Mouse (Mus musculus) forebrain, embryonic 16.5 days (tissue): ENCODE measurements around the gene Faf2. TPM values are rescaled to one million over a fixed set of nuclear protein-coding genes. Genes with fewer than 3 reads are reported as not detected.

Experiments
- ATAC-seq: fragments of 200-750 bp; cut with Nextera tagmentation; 2 replicates; pipeline ENCODE4 v1.8.0; 2017; ENCODE audit warnings: mild to moderate bottlenecking, moderate library complexity
- H3K27ac ChIP-seq: fragments of 300-500 bp; sonication (generic); 2 replicates; pipeline ENCODE4 v1.5.1; 2014; ENCODE audit warnings: low read length, control low read depth
- H3K27me3 ChIP-seq: fragments of 300-500 bp; sonication (generic); replicated peaks from 2 replicates; pipeline ENCODE4 v1.6.1; 2014; ENCODE audit warnings: low read length; ENCODE audit not compliant: control insufficient read depth, insufficient read depth
- H3K36me3 ChIP-seq: fragments of 300-500 bp; sonication (generic); 2 replicates; pipeline ENCODE4 v1.6.1; 2014; ENCODE audit not compliant: control insufficient read depth, insufficient read depth
- H3K4me1 ChIP-seq: fragments of 300-500 bp; sonication (generic); replicated peaks from 2 replicates; pipeline ENCODE4 v1.6.1; 2014; ENCODE audit warnings: low read length; ENCODE audit not compliant: control insufficient read depth, insufficient read depth
- H3K4me2 ChIP-seq: fragments of 300-500 bp; sonication (generic); 2 replicates; pipeline ENCODE4 v1.6.1; 2014; ENCODE audit warnings: mild to moderate bottlenecking, low read length, control low read depth
- H3K4me3 ChIP-seq: fragments of 300-500 bp; sonication (generic); replicated peaks from 2 replicates; pipeline ENCODE4 v1.5.1; 2014; ENCODE audit warnings: mild to moderate bottlenecking, low read length, control low read depth
- H3K9ac ChIP-seq: fragments of 300-500 bp; sonication (generic); replicated peaks from 2 replicates; pipeline ENCODE4 v1.6.1; 2014; ENCODE audit warnings: low read depth, low read length, control low read depth
- H3K9me3 ChIP-seq: fragments of 300-500 bp; sonication (generic); 2 replicates; pipeline ENCODE4 v1.6.1; 2016; ENCODE audit warnings: low read length; ENCODE audit not compliant: control insufficient read depth
- WGBS: fragments of 180-500 bp; shearing (Covaris S2); extraction: QIAGEN DNeasy Blood & Tissue Kit; methylation state at CpG from one replicate; pipeline ENCODE4 v1.1.7; 2014; 5-methylcytosine and 5-hydroxymethylcytosine counted together
- polyA plus RNA-seq: library from polyadenylated mRNA; unstranded; fragments of >200 nt; fragmentation: Nextera tagmentation; extraction: Ambion mirVana; gene quantifications from 2 replicates; pipeline ENCODE4 v1.2.1, GENCODE M21; 2015

Gene Faf2
- polyA plus RNA-seq, 1 experiment from 2014 or later = 62.9 TPM

DNA sequence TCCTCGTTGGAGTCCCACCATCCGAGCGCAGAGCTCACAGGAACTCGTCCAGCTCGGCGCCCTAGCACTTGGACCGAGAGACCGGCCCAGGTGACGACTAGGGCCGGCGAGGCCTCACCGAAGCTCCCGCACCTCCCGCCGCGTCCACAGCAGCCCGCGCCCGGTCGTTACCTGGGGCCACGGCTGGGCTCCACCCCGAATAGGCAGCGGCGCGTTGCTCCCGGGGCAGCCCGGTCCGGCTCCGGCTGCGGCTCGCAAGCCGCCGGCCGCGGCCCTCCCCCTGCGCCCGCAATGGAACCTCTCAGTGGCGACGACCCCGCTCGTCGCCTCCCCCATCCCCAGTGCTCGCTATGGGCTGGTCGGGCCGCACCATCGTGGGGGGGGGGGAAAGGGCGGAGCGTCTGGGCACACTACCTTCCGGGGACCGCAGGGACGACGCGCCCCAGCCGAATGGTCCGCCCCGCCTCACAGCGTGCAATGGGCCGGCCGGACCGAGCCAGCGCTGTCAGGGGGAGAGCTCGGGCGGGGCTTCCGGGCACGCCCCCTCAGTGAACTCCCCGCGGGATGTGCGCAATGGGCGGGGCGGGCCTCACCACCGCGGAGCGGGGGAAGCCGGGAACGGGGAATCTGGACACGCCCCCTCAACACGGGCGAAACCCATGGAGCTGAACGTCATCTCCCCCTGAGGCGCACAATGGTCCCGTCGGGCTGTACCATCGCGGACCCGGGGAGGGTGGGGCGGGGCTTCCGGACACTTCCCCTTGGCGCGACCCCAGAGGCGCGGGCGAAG, 72.2 kb downstream of the Faf2 start, which contains the start of gene Rnf44:
TSS of gene Rnf44 (minus strand) at position 350 of the 790 bp plus-strand sequence.
- Histone ChIP-seq H3K9me3 (no peaks in the 10 kb centered on the region), H3K4me2 (peak within 1 kb of the TSS; percentile 79), H3K27me3 (no peaks in the 10 kb centered on the region), H3K27ac (peak within 1 kb of the TSS; percentile 91), H3K4me1 (peaks cover 24% of the 10 kb centered on the region), H3K4me3 (peak within 1 kb of the TSS; percentile 93), H3K9ac (peak within 1 kb of the TSS; percentile 91), H3K36me3 (no peaks in the 10 kb centered on the region)
- peak; percentile 96 for ATAC-seq
- under 1% methylated on average over 91 of the region's 92 CpGs for WGBS

DNA sequence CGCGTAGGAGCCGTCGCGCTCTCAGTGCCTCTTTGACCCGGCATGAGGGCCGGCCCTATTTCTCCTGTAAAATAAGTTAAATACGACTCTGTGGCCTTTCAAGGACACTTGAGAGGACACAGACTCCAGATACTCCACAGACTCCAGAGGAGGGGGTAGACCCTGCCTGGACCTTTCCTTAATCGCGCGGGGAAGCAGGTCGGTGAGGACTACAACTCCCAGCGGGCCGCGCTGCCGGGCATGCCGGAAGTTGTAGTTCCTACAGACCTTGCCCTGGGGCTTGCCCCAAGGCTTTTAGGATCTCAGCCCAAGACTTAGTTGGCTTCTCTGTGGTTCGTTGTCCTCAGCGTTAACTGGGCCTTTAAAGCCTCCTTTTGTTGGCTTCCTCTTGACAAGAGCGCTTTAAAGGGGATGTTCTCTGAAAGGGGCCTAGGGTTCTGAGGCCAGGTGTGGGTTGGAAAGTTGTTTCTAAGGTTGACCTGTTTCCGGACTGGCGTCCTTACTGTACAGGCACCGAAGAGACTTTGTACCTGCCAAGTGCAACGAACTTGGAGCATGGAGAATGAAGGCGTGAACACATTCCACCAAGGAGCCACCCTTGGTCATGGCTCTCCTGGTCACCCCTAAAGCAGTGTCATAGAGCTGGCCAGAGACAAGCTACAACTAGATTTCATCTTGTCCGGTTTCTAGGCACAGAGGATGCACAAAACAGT, 72.9 kb downstream of the Faf2 start:
- Histone ChIP-seq H3K36me3 (no peaks in the 10 kb centered on the region), H3K27me3 (no peaks in the 10 kb centered on the region), H3K9me3 (no peaks in the 10 kb centered on the region), H3K4me3 (peak overlapping the region; percentile 93), H3K9ac (peak overlapping the region; percentile 64), H3K27ac (peak overlapping the region; percentile 91), H3K4me2 (peak overlapping the region; percentile 43), H3K4me1 (peaks cover 24% of the 10 kb centered on the region)
- 18% methylated on average over 26 of the region's 26 CpGs for WGBS
- peak; percentile 86 for ATAC-seq

DNA sequence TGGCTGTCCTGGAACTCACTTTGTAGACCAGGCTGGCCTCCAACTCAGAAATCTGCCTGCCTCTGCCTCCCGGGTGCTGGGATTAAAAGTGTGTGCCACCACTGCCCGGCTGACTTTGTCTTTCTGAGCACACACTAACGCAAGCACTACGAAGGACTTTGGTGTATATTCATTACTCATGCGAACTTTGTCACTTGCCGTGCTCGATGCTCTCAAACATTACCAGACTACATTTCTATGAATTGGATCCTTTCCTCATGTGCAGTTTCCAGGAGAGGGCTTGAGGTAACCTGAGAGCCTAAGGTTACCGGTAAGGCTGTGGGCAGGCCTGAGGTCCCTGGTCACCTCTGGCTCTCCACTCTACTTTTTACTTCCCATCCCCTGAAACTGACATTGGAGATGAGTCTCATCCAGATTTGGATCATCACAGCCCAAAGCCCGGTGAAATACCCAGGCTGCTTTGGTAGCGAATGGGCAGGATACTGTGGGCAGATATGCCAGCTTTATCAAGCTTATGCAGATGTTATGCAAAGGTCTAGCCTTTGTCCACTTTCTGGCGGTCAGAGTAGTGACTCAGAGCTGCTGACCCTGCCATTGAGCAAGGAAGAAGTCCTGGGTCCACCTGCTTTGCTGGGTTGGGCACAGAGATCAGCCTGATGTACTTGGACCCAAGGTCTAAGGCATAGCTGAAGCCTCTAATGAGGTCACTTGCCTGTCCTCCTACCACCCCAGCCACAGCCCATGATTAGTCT, 74.1 kb downstream of the Faf2 start:
- H3K27me3 ChIP-seq = no peaks in the 10 kb centered on the region
- ATAC-seq = no peak
- H3K36me3 ChIP-seq = no peaks in the 10 kb centered on the region
- no peak overlapping the region for H3K4me2 ChIP-seq
- H3K9ac ChIP-seq = no peak overlapping the region
- no peak overlapping the region for H3K4me3 ChIP-seq
- no peak overlapping the region for H3K27ac ChIP-seq
- H3K9me3 ChIP-seq = no peaks in the 10 kb centered on the region
- H3K4me1 ChIP-seq = peaks cover 21% of the 10 kb centered on the region
- WGBS = 88% methylated on average over 11 of the region's 11 CpGs

DNA sequence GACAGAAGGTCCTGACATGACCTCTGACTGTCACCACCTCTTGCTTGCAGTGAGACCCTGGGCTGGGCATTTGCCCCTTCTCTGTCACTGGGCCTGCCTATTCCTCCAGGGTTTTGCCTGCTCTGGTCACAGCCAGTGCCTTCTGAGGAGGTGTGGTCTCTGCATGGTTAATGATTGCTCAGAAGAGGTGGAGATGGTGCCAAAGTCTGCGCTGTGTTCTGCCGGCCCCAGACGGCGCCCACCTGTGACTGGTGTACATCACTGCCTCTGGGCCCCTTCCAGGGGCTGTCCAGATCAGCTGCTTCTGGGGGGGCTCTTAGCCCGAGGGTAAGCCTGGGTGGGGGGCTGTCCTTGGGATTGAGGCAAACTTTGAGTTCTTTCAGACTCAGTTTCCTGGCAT, 79.7 kb downstream of the Faf2 start, which contains the start of gene Cdhr2:
TSS of gene Cdhr2 (plus strand) at position 219 of the 400 bp plus-strand sequence.
- Histone ChIP-seq H3K36me3 (no peaks in the 10 kb centered on the region), H3K9me3 (no peaks in the 10 kb centered on the region), H3K4me3 (no peak within 1 kb of the TSS), H3K27me3 (0 out of 2 replicates have a peak, but pooled peaks cover 2% of the 10 kb centered on the region), H3K4me1 (no peaks in the 10 kb centered on the region), H3K27ac (no peak within 1 kb of the TSS), H3K4me2 (no peak within 1 kb of the TSS), H3K9ac (no peak within 1 kb of the TSS)
- whole genome bisulfite sequencing = 71% methylated on average over 5 of the region's 5 CpGs
- ATAC-seq = no peak

DNA sequence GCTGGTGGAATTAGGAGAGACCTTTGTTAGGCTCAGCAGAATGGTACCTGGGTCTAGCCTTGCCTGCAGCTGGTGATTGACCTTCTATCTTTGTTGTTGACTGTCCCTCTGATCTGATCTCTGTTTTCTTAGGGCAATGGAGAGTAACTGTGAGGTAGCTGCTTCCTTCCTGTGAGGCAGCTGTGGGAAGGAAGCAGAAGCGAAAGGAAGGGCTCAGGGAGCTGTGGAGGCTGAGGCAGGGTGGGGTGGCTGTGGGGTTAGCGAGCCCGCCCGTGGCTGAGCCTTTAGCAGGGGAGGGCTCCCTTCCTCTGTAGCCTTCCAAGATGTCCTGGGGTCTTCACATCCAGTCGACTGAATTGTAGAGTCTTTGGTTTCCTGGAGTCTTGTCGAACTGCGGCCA, 80.9 kb downstream of the Faf2 start:
- no peak overlapping the region for H3K9ac ChIP-seq
- H3K4me2 ChIP-seq = no peak overlapping the region
- no peak for ATAC-seq
- H3K36me3 ChIP-seq = no peaks in the 10 kb centered on the region
- H3K27ac ChIP-seq = no peak overlapping the region
- 0 out of 2 replicates have a peak, but pooled peaks cover 2% of the 10 kb centered on the region for H3K27me3 ChIP-seq
- no peaks in the 10 kb centered on the region for H3K4me1 ChIP-seq
- no peaks in the 10 kb centered on the region for H3K9me3 ChIP-seq
- H3K4me3 ChIP-seq = no peak overlapping the region
- 75% methylated on average over 7 of the region's 7 CpGs for WGBS

DNA sequence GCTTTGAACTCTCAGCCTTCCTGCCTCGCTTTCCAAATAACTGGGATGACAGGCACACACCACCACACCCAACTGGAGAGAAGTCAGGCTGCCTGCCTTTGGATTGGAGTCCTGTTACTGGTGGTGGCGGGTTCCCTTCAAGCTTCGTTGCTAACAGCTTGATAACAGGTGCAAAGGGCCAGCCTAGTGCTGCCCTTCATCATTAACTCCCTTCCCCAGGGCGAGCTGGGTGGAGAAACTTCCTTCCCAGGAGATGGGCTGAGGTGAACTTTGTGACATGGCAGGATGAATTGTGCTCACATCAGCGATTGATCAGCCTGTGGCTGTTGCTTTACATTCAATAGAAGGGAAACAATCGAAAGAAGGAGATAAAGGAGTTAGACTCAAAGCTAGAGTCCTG, 83.3 kb downstream of the Faf2 start:
- no peak overlapping the region for H3K9ac ChIP-seq
- 0 out of 2 replicates have a peak, but pooled peaks cover 2% of the 10 kb centered on the region for H3K27me3 ChIP-seq
- ATAC-seq = no peak
- H3K27ac ChIP-seq = no peak overlapping the region
- H3K4me2 ChIP-seq = no peak overlapping the region
- no peak overlapping the region for H3K4me3 ChIP-seq
- no peaks in the 10 kb centered on the region for H3K36me3 ChIP-seq
- WGBS = 63% methylated on average over 6 of the region's 6 CpGs
- H3K9me3 ChIP-seq = no peaks in the 10 kb centered on the region
- no peaks in the 10 kb centered on the region for H3K4me1 ChIP-seq

DNA sequence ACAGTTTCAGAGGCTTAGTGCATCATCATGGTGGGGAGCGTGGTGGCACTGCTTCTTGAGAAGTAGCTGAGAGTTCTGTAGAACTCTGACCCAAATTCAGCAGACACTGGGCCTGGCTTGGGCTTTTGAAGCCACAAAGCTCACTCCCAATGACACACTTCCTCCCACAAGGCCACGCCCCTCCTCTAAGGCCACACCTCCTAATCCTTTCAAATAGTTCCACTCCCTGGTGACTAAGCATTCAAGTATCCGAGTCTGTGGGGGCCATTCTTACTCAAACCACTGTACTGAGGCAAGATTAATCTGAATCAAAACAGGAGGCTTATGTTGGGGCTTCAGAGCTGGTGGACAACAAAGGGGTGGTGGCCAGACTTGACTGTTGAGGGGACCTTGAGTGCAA, 89.3 kb downstream of the Faf2 start:
- Histone ChIP-seq H3K36me3 (no peaks in the 10 kb centered on the region), H3K9me3 (no peaks in the 10 kb centered on the region), H3K4me2 (no peak overlapping the region), H3K27ac (no peak overlapping the region), H3K27me3 (no peaks in the 10 kb centered on the region), H3K4me3 (no peak overlapping the region), H3K4me1 (no peaks in the 10 kb centered on the region), H3K9ac (no peak overlapping the region)
- no peak for ATAC-seq
- 67% methylated on average over 3 of the region's 3 CpGs for WGBS
